Mouse (Mus musculus) liver, postnatal 0 days (tissue): ENCODE results near the gene Slc16a10.

Source experiments
- CTCF ChIP-seq: sonication (generic); IDR thresholded peaks from 2 replicates; pipeline ENCODE4 v1.5.1; 2016; ENCODE audit warnings: antibody characterized with exemption, low read depth
- EP300 ChIP-seq: IDR thresholded peaks from 2 replicates; pipeline ENCODE4 v1.6.1; 2016; ENCODE audit warnings: antibody characterized with exemption, low read depth, mild to moderate bottlenecking

GRCm38 (mm10) chr10:40164421-40165386 is 22.6 kb upstream of the Slc16a10 start:
- no peak for TF ChIP-seq EP300
- TF ChIP-seq CTCF, result no peak
